Mouse (Mus musculus): ENCODE measurements around the gene Fbxo28. TPM values are rescaled to one million over a fixed set of nuclear protein-coding genes. Genes with fewer than 3 reads are reported as not detected.

Fbxo28 gene
- total and polyA plus RNA-seq, 3 experiments: 16.3 to 72.5 (median 17.2) TPM

DNA sequence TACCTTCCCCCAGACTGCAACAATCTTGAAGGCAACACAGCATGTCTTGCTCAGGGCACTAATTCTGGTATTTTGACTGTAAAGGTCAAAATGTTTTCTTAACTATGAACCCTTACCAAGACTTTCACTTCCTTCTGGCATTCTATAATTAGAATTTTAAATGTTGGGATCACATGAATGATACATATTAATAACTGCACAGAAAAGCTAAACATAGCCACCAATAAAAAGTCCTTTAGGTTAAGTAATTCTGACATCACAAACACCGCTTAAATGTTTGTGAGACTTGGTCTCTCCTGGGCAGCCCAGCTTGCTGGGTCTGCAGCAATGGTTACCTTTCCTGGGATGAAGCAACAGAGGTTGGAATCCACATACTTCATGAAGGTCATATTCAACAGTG is 15.5 kb downstream of the Fbxo28 start:
- peaks cover 3 to 6% of the 10 kb centered on the region in 2 experiments; a peak in 3 of 4 replicates for H3K4me1 ChIP-seq (ENCODE audit: control insufficient read depth in 1 of 2, insufficient read depth in 2 of 2, low read length in 2 of 2)
- no peaks in the 10 kb centered on the region for H3K27me3 ChIP-seq (ENCODE audit: control insufficient read depth in 1 of 2, insufficient read depth in 2 of 2, low read length in 2 of 2)
- H3K9ac ChIP-seq (ENCODE audit: control insufficient read depth, low read depth, low read length, poor library complexity, severe bottlenecking): no peak overlapping the region
- no peaks in the 10 kb centered on the region; the same call in 1 of the 2 replicates for H3K79me2 ChIP-seq (ENCODE audit: control insufficient read depth, insufficient read depth, low read length, poor library complexity)
- no peak overlapping the region for H3K27ac ChIP-seq (ENCODE audit: control insufficient read depth, low read depth, low read length)
- DNase-seq (ENCODE audit: low read depth, low spot score): no peak
- H3K4me3 ChIP-seq (ENCODE audit: control insufficient read depth in 1 of 2, insufficient read depth in 1 of 2, low read depth in 2 of 2, low read length in 2 of 2): no peak overlapping the region
- peaks cover 6 to 13% of the 10 kb centered on the region in 2 experiments for H3K36me3 ChIP-seq (ENCODE audit: control insufficient read depth in 1 of 2, insufficient read depth in 2 of 2, low read length in 2 of 2)
- no peaks in the 10 kb centered on the region for H3K9me3 ChIP-seq (replicated peaks; ENCODE audit: insufficient read depth, low read length)
- TF ChIP-seq CHD2 (IDR thresholded peaks at IDR 0.05; ENCODE audit: low read length): no peak
- no peak for TF ChIP-seq NRF1 (IDR thresholded peaks at IDR 0.05; ENCODE audit: insufficient read depth, low read depth, low read length, poor library complexity, severe bottlenecking)
- no peak for TF ChIP-seq E2F4 (IDR thresholded peaks at IDR 0.05; ENCODE audit: borderline replicate concordance, low read depth, low read length)
- no peak for TF ChIP-seq HCFC1 (IDR thresholded peaks at IDR 0.05; ENCODE audit: low read depth, low read length)

DNA sequence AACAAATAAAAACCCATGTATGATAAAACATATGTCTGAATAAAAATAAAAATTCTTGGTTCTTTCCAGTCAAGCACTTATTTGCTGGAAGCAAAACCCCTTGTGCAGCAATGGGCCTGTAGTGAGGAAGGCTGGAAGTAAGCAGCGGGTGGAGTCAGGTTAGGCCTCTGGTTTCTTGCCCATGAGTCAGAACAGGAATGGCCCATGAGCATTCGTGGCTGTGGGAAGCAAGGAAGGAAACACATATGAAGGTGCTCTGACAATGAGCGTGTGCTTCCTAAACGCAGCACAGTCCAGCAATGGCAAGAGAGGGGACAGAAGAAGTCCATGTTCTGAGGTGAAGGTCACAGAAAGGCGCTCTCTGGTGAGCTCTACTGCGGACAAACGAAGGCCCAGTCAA is 16.9 kb downstream of the Fbxo28 start:
- Histone ChIP-seq H3K27ac (ENCODE audit: control insufficient read depth, low read depth, low read length) (no peak overlapping the region), H3K4me1 (ENCODE audit: control insufficient read depth in 1 of 2, insufficient read depth in 2 of 2, low read length in 2 of 2) (no peaks in the 10 kb centered on the region), H3K9me3 (replicated peaks; ENCODE audit: insufficient read depth, low read length) (no peaks in the 10 kb centered on the region), H3K79me2 (ENCODE audit: control insufficient read depth, insufficient read depth, low read length, poor library complexity) (no peaks in the 10 kb centered on the region), H3K4me3 (ENCODE audit: control insufficient read depth in 1 of 2, insufficient read depth in 1 of 2, low read depth in 2 of 2, low read length in 2 of 2) (no peak overlapping the region), H3K27me3 (ENCODE audit: control insufficient read depth in 1 of 2, insufficient read depth in 2 of 2, low read length in 2 of 2) (no peaks in the 10 kb centered on the region), H3K36me3 (ENCODE audit: control insufficient read depth in 1 of 2, insufficient read depth in 2 of 2, low read length in 2 of 2) (peaks cover 0 to 19% of the 10 kb centered on the region in 2 experiments; a peak in 2 of 4 replicates), H3K9ac (ENCODE audit: control insufficient read depth, low read depth, low read length, poor library complexity, severe bottlenecking) (no peak overlapping the region)
- DNase-seq (ENCODE audit: low read depth, low spot score): no peak
- TF ChIP-seq ZC3H11A (IDR thresholded peaks at IDR 0.05; ENCODE audit: low read depth, low read length) (no peak), ETS1 (IDR thresholded peaks at IDR 0.05; ENCODE audit: low read depth, low read length) (no peak), JUND (IDR thresholded peaks at IDR 0.05; ENCODE audit: low read depth, low read length) (no peak), UBTF (IDR thresholded peaks at IDR 0.05; ENCODE audit: borderline replicate concordance, insufficient read depth, low read depth, low read length) (no peak), POLR2AphosphoS5 (IDR thresholded peaks at IDR 0.05; ENCODE audit: borderline replicate concordance, low read depth, low read length) (no peak), RCOR1 (IDR thresholded peaks at IDR 0.05; ENCODE audit: low read depth, low read length) (no peak), TBP (IDR thresholded peaks at IDR 0.05; ENCODE audit: low read depth, low read length) (no peak), MAX (IDR thresholded peaks at IDR 0.05; ENCODE audit: low read length) (no peak), POLR2A (IDR thresholded peaks at IDR 0.05; ENCODE audit: control insufficient read depth in 1 of 2, insufficient read depth in 1 of 2, low read depth in 1 of 2, low read length in 2 of 2, poor library complexity in 1 of 2) (no peak), RAD21 (IDR thresholded peaks at IDR 0.05; ENCODE audit: low read depth, low read length) (no peak), MXI1 (IDR thresholded peaks at IDR 0.05; ENCODE audit: low read depth, low read length) (no peak), E2F4 (IDR thresholded peaks at IDR 0.05; ENCODE audit: borderline replicate concordance, low read depth, low read length) (no peak)

DNA sequence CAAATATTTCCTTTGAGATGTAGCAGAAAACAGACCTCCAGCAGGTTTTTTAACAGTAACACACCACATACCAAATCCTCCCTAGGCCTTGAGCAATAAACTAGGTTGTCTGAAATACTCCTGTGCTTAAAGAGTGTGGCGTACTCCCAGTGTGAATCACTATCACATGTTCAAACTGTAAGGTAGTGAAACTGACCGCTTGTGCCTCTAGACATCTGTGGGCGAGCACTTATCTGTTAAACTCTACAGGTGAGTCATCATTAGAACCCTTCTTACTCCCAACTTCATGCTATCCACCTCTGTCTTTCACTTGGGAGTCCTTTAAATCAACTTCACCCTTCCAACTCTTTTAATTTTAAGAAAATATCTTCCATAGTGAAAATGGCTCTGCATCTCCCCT is 18.3 kb downstream of the Fbxo28 start:
- peaks cover 0 to 17% of the 10 kb centered on the region in 2 experiments; a peak in 2 of 4 replicates for H3K36me3 ChIP-seq (ENCODE audit: control insufficient read depth in 1 of 2, insufficient read depth in 2 of 2, low read length in 2 of 2)
- no peak for DNase-seq (ENCODE audit: low read depth, low spot score)
- no peak overlapping the region for H3K4me3 ChIP-seq (ENCODE audit: control insufficient read depth in 1 of 2, insufficient read depth in 1 of 2, low read depth in 2 of 2, low read length in 2 of 2)
- H3K4me1 ChIP-seq (ENCODE audit: control insufficient read depth in 1 of 2, insufficient read depth in 2 of 2, low read length in 2 of 2): no peaks in the 10 kb centered on the region
- H3K9ac ChIP-seq (ENCODE audit: control insufficient read depth, low read depth, low read length, poor library complexity, severe bottlenecking): no peak overlapping the region
- TF ChIP-seq HCFC1 (IDR thresholded peaks at IDR 0.05; ENCODE audit: low read depth, low read length) (no peak), POLR2A (IDR thresholded peaks at IDR 0.05; ENCODE audit: control insufficient read depth in 1 of 2, insufficient read depth in 1 of 2, low read depth in 1 of 2, low read length in 2 of 2, poor library complexity in 1 of 2) (no peak)
- no peaks in the 10 kb centered on the region for H3K9me3 ChIP-seq (replicated peaks; ENCODE audit: insufficient read depth, low read length)
- H3K27me3 ChIP-seq (ENCODE audit: control insufficient read depth in 1 of 2, insufficient read depth in 2 of 2, low read length in 2 of 2): no peaks in the 10 kb centered on the region
- no peaks in the 10 kb centered on the region for H3K79me2 ChIP-seq (ENCODE audit: control insufficient read depth, insufficient read depth, low read length, poor library complexity)
- no peak overlapping the region for H3K27ac ChIP-seq (ENCODE audit: control insufficient read depth, low read depth, low read length)

Data from MEL (cell line).